Mouse (Mus musculus) right cerebral cortex, adult 2 months (tissue): Measurements from ENCODE around the gene Rasd1.
"Not testable (repeated sequence)": the region's sequence is repeated elsewhere in the genome, so short reads cannot be mapped to it uniquely, and the experiment has no call there.

ENCODE experiments used
- DNase-seq, 2 experiments: peaks; one replicate each; pipeline ENCODE4 v3.0.0; 2021 to 2022; ENCODE audit warnings: low spot score in 2 of 2

Gene Rasd1

DNA sequence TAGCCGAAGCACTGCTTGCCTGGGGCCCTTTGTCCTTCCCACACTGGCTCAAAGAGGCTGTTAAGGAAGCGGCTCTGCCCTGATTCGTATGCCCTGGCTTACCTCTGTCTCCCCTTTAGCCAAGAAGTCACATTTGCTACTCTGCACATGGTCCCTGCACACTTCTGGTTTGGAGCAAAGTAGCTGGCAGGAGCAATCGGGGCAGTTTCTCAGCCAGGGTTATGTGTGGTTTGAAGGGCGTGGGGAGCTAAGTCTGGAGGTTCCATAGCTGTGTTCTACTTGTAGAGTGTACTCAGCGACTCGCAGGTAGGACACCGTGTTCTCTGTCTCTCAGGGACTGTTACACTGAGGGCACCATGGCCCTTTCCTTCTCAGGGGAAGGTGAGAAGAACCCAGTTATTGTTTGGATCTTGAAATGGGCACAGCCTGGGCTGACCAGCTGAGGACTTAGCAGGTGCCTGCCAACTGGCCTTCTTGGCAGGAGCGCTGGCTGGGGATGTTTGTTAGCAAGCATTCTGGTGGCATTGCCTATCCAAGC is 3.3 kb downstream of the Rasd1 start:
- no peak for DNase-seq

DNA sequence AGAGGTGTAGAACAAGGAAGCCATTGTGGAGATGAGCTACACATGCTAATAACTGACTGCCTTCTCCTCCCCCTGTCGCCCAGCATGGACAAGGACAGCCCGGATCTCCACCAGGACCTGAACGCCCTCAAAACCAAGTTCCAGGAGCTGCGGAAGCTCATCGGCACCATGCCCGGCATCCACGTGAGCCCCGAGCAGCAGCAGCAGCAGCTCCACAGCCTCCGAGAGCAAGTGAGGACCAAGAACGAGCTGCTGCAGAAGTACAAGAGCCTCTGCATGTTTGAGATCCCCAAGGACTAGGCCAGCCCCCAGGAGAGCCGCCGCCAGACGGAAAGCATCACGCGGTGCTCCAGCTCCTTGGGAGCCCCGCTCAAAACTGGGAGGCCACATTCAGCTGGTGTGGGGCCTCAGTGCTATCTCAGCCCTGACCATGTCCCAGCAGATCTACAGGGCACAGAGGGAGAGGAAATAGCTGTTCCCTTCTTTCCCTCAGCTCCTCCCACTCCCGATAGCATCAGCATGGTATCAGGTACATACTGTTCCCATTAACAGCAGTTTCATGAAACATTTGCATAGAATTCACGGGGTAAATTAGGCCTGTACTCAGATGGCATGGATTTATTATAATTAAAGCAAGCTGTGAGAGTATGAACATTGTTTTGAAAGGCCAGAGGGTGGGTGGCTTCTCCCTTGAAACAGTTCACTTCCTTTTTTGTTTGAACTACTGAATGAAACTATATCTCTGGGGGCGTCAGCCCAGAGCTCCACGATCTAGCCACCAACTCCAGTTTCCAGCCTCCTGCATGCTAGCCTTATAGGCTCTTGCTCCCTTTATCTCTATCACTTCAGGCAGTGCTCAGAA is 4.0 kb downstream of the Rasd1 start:
- peak in 1 of 2 experiments; percentile 21 for DNase-seq

DNA sequence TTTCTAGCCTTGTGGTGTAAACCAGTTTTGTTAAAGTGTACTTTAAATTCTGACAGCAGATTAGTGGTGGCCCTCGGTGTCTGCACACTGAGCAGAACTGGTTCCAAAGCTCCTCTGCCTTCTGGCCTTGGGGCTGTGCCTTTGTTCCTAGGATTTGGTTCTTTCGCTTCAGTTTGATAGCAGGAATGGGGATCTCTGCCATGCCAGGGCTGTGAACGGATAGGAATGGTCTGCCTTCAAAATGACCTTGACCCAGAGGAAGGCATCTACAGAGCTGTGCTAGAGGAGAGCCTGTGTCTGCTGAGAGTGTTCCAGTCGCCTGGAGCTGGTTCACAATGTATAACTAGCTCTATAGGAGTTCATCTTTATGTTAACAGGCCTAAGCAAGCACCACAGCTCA is 5.3 kb downstream of the Rasd1 start:
- DNase-seq = no peak

DNA sequence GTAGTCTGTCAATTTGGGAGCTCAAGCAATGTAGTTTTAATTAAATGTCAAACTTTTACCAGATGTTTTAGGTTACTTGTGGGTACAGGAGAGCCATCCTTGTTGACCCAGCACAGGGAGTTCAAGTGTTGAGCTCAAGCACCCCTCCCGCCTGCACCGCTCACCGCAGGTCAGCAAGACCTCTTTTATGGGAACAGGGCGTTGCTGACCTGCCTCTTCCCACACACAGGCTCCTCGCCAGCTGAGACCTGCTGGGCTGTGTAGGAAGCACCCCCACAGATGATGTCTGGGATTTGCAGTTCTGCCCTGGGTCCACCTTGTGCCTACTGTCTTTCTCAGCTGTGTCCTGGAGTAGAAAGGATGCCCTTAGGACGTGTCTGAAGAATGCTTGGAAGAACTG is 8.0 kb downstream of the Rasd1 start:
- no peak for DNase-seq

DNA sequence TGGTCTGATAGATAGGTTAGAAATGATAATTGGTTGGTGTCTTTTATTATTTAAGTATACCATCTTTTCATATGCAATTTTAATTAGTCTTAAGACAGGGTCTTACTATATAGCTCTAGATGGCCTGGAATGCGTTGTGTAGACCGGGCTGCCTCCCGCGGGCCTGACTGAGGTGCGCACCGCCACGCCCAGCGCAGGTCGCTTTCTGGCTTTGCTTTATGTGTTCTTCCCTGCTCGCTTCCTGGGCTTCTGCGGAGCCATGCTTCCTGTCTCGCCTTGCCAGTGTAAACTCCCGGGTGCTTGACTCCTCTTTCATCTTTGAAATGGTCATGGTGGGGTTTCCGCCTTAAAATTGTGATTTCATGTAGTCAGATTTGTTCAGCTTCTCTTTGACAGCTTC is 11.9 kb downstream of the Rasd1 start:
- no peak for DNase-seq

DNA sequence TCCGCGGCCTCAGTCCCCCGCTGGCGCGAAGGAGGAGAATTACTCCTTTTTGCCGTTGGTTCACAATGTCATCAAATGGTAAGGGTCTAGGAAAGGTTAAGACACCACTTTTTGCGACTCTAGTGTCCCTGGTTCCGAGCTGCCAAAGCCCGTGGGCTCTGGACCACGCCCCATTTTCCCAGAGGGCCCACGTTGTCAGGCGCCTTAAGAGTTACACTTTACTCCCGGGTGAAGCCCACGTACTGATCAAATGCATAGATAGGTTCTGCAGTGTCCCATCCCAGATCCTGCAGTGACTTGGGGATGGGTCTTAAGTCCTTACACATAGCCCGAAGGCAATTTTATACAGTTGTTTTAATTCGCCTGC is 16.4 kb downstream of the Rasd1 start:
- peak in 1 of 2 experiments; percentile 23 for DNase-seq

DNA sequence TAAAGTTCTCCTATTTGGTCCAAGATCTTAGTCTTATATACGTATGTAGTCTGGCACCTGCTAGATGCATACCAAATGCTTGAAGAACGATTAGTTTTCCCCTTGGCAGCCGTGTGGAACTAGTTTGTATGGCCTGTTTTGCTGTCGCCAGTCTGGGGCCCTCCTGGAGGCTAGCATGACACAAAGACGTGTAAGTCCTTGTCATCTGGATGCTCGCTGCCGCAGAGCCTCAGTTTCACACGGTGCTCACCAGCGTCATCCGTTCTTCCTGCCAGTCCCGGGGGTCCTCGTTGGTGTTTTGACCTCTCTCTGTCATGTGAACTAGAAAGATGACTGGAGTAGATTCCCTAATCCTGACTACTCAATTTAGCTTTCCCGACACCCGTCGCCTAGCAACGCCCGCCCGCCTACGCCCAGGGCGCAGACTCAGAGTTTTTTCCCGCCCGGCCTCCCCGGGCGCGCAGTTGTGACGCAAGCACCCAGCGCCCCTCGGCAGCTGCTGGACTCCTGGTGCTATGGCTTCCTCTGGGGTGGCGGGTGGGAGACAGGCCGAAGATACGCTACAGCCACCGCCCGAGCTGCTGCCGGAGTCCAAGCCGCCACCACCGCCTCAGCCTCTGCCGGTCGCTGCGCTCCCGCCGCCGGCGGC is 16.9 kb downstream of the Rasd1 start, which contains the start of gene Med9:
Gene Med9 (plus strand): TSS at position 455 of the 649 bp plus-strand sequence.
- peak; percentile 97 to 98 for DNase-seq

DNA sequence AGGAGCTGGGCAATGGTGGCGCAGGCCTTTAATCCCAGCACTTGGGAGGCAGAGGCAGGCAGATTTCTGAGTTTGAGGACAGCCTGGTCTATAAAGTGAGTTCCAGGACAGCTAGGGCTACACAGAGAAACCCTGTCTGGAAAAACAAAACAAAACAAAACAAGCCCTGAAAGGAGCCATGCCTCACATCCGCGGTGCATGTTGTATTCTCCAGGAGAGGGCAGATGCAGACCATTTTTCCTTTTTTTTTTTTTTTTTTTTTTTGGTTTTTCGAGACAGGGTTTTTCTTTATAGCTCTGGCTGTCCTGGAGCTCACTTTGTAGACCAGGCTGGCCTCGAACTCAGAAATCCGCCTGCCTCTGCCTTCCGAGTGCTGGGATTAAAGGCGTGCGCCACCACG is 19.9 kb downstream of the Rasd1 start:
- DNase-seq = not testable (repeated sequence)

DNA sequence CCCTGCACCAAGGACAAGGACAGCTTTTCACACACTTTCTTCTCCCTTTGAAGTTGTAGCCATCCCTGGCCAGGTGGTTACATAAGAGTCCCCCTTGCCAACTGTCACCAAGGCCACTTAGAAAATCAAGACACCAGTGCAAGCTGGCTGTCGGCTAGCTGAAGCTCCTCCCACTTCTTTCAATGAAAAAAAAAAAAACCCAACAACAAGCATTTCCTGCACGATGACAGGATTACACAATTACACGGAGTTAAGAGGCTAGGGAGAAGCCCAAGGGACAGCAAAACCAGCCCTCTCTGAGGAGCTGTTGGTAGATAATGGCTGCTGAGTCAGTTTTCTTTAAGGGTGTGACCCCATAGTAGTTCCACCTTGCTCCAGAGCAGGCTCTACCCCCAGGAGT is 23.4 kb downstream of the Rasd1 start:
- no peak for DNase-seq

DNA sequence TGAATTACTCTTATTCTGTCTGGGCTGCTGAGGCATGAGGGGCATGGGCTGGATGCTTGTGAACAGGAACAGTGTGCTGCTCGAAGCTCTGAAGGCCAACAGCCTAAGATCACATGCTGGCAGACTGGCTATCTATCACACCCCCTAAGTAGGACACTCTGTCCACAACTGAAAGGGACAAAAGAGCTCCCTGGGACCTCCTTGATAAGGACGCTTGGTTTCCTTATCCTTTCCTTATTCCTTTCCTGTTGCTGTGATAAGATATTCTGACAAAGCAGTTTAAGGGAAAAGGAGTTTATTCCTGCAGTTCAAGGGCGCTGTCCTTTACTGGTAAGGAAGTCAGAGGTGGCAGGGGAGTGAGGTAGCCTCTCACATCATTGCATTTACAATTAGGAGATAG is 24.1 kb downstream of the Rasd1 start:
- DNase-seq = no peak

DNA sequence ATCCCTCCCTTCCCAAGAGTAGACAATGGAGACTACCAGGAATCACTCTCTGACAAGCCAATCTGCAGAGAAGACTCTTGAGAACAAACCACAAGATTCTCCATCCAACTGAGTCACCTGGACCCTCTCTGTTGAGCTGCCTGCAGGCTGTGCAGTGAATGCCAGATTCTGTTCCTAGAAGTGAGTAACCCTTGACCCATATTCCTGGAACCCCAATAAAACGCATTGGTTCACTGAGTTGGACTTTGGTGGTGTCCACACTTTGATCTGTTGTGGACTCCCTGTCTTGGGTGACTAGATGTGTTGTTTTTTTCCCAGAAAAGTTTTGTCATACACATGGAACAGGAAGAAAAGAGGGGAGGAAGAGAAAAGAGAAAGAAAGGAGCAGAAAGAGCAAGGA is 24.9 kb downstream of the Rasd1 start:
- DNase-seq = no peak

DNA sequence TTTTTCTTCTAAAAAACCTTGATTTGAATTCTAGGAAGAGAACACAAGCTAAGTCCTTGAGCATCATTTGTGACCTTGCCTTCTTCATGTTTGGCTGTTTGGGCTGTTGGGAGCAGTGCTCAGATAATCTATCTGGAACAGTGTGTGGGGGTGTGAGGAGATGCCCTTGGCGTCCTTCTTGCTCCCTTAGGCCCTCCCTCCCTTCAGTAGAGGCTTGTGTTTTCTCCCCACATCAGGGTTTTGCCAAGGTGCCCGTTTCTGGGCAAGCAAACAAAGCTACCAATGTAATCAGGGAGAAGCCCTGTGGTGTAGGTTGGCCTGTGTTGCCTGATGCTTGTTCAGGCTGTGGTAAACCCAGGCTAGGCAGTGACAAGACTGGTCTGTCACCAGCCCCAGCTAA is 27.1 kb downstream of the Rasd1 start:
- DNase-seq = no peak

DNA sequence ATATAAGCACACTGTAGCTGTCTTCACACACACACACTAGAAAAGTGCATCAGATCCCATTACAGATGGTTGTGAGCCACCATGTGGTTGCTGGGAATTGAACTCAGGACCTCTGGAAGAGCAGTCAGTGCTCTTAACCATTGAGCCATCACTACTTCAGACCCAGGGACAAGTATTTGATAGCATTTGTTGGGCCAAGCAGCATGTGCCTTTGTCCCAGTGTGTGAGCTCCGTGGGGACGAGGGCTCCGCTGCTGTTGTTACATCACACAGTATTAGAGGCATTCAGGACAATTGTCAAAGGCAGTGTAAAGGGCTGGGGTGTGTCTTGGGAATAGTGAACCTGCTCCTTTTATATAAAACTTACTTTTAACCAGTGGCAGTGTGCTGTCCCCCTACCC is 27.7 kb downstream of the Rasd1 start:
- no peak for DNase-seq

DNA sequence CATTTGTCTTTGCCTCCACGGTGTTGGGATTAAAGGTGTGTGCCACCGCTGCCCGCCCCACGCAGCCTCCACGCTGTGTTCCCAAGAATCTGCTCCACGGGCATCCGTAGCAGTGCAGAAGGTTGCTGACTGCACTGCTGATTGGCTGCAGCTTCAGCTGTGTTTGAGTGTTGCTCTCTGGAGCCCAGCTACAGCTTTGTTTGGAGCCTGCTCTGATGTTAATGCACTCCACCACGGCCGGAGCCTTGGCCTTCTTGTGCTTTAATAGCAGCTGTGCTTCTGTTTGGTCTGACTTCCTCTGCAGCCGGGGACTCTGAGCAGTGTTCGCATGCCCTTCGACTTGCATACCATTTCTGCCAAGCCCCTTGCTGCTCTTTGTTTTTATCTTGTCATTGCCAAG is 30.8 kb downstream of the Rasd1 start:
- no peak for DNase-seq

DNA sequence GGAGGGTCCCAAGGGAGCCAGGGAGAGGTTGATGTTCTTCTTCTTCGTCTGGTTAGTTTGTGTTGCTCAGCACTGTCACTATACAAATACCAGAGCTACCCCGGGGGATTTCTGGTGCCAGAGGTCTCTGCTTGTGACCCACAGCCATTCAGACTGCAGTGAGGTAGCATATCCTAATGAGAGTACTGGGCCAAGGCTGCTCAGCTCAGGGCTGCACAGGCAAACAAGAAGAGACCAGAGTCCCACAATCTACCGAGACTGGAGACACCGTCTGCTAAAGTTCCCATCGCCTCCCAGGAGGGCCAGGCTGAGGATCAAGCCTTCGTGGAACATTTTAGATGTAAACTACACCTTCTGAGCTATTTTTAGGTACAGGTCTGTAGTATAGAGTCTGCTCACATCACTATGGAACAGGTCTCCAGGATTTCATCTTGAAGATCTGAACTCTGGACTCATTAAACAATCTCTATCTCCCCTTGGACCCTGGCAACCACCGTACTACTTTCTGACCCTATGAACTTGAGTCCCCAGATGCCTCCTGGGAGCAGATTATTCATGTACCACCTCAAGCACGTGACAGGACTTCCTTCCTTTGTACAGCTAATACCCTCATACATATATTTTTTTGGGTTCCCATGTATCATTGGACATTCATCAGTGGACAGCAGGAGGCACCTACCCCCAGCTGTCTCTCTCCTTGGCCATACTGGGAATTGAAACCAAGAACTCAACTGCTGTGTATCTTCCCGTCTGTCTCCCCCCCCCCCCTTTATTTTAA is 32.0 kb downstream of the Rasd1 start:
- DNase-seq = no peak

DNA sequence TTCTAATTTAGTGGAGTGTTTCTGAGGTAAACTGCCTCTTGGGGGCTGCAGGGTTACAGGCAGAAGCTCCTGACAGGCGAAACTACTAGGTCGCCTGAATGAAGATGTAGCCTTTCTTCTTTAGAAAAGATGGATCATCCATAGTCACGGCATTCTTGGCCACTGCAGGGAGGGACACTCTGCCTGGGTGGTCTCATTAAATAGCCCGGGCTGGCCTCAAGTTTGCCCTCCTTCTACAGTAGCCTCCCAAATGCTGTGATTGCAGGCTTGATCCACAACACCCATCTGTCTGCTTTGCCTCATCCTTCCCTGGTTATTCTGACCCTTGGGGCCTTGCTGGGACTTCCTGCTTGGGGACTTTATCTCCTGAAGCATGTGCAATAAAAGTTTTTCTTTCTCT is 34.7 kb downstream of the Rasd1 start:
- no peak for DNase-seq

DNA sequence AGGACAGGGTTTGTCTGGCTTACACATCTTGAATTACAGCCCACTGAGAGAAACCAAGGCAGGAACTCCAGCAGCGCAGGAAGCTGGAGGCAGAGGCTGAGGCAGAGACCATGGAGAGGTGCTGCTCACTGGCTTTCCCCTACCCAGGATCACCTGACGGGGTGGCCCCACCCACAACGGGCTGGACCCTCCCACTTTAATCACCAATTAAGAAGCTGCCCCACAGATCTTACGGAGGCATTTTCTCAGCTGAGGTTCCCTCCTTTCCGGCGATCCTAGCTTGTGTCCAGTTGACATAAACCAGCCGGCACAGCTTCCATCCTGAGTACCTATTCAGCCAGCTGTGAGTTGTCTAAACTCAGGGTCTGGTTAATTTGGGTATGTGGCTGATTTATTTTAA is 43.5 kb downstream of the Rasd1 start:
- no peak for DNase-seq

DNA sequence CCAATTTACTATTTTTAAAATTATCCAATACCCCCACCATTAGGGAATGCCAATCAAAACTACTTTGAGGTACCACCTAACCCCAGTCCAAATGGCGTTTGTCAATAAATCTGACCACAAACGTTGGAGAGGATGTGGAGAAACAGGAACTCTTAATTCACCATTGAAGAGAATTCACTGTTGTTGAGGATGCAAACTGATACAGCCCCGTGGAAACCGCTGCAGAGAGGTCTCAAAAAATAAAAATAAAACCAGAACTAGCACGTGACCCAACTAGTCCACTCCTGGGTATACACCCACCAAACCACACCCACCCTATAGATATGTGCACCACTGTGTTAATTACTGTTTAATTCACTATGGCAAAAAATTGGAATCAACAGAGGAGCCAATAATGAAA is 44.4 kb downstream of the Rasd1 start:
- no peak for DNase-seq

DNA sequence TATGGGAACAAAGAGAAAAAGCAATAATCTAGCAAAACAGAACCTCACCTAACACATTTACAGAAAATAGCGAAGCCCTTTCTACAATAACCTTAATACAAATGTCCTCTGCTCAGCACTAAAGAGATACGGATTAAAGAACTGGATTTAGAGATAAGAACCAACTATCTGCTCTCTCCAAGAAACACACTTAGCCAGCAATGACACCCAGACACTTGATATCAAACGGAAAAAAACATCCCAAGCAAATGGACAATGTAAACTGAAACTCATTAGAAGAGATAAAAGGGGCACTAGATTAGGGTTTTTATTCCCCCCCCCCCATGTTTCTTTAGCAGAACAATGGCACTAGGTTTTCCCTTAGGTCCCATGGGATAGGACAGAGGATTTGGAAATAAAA is 45.3 kb downstream of the Rasd1 start:
- DNase-seq = no peak

DNA sequence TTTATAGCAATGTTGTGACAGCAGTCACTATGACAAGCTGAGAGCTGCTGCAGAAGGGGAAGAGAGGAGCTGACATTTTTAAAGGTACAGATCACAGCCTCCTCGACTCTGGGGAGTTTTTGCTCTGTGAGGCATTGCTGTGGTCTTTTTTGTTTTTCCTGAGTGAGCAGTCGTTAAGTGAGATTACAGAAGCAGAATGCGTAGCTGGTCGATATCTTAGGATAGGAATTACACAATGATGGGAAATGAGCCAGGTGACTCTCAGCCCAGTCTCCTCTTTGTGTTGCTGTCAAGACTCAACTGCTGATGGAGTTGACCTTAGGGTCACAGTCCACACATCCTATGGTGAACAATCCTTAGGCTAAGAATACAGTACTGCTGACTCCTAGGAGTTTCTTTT is 46.7 kb downstream of the Rasd1 start:
- no peak for DNase-seq

DNA sequence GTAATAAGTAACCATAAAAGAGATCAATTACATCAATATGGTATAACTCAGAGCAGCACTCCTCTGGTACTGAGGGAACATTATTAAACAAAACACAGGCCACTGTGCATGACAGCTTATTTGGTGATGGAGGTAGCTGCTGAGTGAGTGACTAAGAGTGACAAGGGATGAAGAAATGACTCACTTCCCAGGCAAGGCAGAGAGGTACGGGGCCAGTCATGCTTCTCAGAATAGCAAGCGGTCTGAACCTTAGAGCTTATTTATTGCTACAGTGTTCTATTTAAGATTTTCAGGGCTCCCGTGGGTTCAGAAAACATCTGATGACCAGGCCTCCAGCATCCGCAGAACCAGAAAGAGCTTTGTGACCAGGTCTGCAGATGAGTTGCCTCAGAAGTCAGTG is 51.0 kb downstream of the Rasd1 start:
- no peak for DNase-seq
